Mouse (Mus musculus): ENCODE results near the gene Scamp4. TPM values are rescaled to one million over a fixed set of nuclear protein-coding genes. Genes with fewer than 3 reads are reported as not detected.

Scamp4 gene
- polyA plus RNA-seq, 1 experiment from 2014 or later: 52.0 TPM

DNA sequence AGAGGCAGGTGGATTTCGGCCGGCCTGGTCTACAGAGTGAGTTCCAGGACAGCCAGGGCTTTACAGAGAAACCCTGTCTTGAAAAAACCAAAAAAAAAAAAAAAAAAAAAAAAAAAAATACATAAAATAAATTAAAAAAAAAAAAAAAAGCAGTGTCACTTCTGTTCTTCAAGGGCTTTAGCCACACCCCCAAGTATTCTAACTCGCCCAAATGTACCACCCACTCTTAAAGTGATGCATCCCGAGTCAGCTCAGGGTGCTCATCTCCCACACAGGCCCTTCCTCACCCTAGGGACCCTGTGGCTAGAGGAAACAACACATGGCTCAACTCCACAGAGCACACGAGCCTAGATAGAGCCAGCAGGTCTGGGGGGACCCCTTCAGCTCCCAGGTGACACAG, 19.6 kb upstream of the Scamp4 start:
- H3K4me3 ChIP-seq (replicated peaks): no peak overlapping the region
- DNase-seq (no peak), ATAC-seq (ENCODE audit: low read depth) (no peak)
- 72% methylated on average over 5 of the region's 5 CpGs for WGBS (ENCODE audit: insufficient replicate concordance)
- no peak overlapping the region; the same call in 1 of the 2 replicates for H3K27ac ChIP-seq
- H3K36me3 ChIP-seq: peaks cover 47% of the 10 kb centered on the region
- H3K27me3 ChIP-seq: no peaks in the 10 kb centered on the region
- H3K9ac ChIP-seq: no peak overlapping the region
- no peaks in the 10 kb centered on the region for H3K9me3 ChIP-seq (replicated peaks)
- peaks cover 72% of the 10 kb centered on the region for H3K4me1 ChIP-seq (replicated peaks)
- H3K4me2 ChIP-seq: no peak overlapping the region

DNA sequence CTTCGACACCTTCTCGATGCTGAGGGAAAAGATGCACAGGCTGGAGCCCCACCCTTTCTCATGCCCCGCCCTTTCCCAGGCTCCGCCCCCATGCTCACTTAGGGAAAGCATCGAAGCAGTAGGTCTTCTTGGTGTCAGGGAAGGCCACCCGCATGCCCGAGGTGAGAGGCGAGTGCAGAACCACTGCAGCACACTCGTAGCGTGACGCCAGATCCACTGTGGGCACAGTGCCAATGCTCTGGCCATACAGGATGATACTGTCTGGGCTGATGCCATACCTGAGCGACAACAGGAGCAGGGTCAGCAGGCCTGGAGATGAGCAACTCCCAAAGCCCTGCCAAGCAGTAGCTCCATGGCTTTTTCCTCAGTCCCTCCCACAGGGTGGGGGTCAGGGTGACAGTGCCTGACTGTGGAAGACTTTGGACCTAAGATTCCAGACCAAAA, 18.6 kb upstream of the Scamp4 start:
- ATAC-seq (ENCODE audit: low read depth): no peak; the same call in 1 of the 2 replicates
- WGBS (ENCODE audit: insufficient replicate concordance): 57% methylated on average over 12 of the region's 12 CpGs
- no peaks in the 10 kb centered on the region for H3K27me3 ChIP-seq
- DNase-seq: no peak
- peak overlapping the region; percentile 50 for H3K27ac ChIP-seq
- no peak overlapping the region for H3K4me3 ChIP-seq (replicated peaks)
- no peak overlapping the region for H3K4me2 ChIP-seq
- peaks cover 47% of the 10 kb centered on the region for H3K36me3 ChIP-seq
- H3K9ac ChIP-seq: peak overlapping the region; percentile 22; the same call in 1 of the 2 replicates
- no peaks in the 10 kb centered on the region for H3K9me3 ChIP-seq (replicated peaks)
- peaks cover 72% of the 10 kb centered on the region for H3K4me1 ChIP-seq (replicated peaks)

DNA sequence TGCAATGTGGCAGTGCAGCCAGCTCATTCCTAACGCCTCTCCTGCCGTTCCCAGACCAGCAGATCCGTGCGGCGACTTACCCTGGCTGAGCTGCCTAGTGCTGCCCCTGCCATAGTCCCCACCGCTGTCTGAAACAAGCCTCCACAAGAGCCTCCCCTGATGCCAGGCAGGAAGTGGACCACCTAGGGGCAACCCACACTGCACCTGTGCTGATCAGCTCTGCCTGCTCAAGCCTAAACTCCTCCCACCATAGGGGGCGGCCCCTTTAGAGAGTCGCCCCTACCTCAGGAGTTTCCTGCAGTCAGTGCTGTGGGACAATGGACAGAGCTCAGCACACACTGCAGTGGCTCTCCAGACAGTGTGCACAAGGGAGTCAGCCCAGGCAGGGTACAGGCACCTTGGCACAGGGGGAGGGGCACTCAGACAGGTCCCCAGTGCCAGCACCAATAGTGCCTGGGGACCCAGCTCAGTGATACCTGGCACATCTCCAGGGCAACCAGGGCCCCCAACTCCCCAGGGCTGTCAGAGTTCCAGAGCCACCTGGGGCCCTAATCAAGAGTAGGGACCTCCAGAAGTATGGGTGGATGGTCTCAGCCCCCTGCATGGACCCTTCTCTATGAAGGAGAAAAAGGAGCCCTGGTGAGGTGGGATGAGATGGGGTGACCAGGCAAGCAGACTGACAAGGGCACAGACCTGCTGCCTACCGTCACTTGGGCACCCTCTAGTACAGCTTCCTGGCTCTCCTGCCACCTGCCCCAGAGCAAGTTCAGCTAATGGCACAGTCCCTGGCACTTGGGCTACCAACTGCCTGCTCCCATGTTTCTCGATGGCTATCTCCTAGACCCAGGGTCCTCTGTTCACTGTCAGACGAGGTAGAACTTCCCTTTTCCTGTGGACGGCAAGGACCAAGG, 17.8 kb upstream of the Scamp4 start:
- ATAC-seq (ENCODE audit: low read depth) (no peak; the same call in 1 of the 2 replicates), DNase-seq (no peak)
- Histone ChIP-seq H3K9ac (peak overlapping the region; percentile 26), H3K27me3 (no peaks in the 10 kb centered on the region), H3K4me3 (replicated peaks) (no peak overlapping the region), H3K36me3 (peaks cover 47% of the 10 kb centered on the region), H3K27ac (peak overlapping the region; percentile 50; the same call in 1 of the 2 replicates), H3K4me2 (no peak overlapping the region), H3K9me3 (replicated peaks) (no peaks in the 10 kb centered on the region), H3K4me1 (replicated peaks) (peaks cover 71% of the 10 kb centered on the region)
- WGBS (ENCODE audit: insufficient replicate concordance): 66% methylated on average over 12 of the region's 12 CpGs

DNA sequence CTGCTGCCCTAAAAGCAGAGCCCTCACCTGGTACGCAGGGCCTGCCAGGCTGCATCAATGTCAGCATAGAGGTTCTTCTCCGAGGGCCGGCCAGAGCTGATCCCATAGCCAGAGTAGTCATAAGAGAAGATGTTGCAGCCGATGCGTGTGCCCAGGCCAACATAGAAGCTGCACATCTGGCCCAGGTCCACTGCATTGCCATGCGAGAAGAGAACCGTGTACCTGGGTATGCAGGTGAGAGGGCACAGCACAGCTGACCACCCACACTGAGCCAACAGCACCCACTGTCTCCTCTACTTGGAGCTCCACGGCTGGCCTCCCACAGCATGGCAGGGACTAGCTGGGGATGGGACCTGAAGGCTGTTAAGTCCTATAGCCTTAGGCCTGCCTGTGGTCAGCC, 17.1 kb upstream of the Scamp4 start:
- H3K9me3 ChIP-seq (replicated peaks): no peaks in the 10 kb centered on the region
- H3K27ac ChIP-seq: peak overlapping the region; percentile 29; the same call in 1 of the 2 replicates
- peaks cover 68% of the 10 kb centered on the region for H3K4me1 ChIP-seq (replicated peaks)
- H3K4me3 ChIP-seq (replicated peaks): no peak overlapping the region
- 0 out of 2 replicates have a peak overlapping the region, but pooled peaks have one; percentile 4 for H3K9ac ChIP-seq
- H3K36me3 ChIP-seq: peaks cover 47% of the 10 kb centered on the region
- WGBS (ENCODE audit: insufficient replicate concordance): 87% methylated on average over 8 of the region's 8 CpGs
- ATAC-seq (ENCODE audit: low read depth) (no peak), DNase-seq (no peak)
- no peak overlapping the region for H3K4me2 ChIP-seq
- no peaks in the 10 kb centered on the region for H3K27me3 ChIP-seq

DNA sequence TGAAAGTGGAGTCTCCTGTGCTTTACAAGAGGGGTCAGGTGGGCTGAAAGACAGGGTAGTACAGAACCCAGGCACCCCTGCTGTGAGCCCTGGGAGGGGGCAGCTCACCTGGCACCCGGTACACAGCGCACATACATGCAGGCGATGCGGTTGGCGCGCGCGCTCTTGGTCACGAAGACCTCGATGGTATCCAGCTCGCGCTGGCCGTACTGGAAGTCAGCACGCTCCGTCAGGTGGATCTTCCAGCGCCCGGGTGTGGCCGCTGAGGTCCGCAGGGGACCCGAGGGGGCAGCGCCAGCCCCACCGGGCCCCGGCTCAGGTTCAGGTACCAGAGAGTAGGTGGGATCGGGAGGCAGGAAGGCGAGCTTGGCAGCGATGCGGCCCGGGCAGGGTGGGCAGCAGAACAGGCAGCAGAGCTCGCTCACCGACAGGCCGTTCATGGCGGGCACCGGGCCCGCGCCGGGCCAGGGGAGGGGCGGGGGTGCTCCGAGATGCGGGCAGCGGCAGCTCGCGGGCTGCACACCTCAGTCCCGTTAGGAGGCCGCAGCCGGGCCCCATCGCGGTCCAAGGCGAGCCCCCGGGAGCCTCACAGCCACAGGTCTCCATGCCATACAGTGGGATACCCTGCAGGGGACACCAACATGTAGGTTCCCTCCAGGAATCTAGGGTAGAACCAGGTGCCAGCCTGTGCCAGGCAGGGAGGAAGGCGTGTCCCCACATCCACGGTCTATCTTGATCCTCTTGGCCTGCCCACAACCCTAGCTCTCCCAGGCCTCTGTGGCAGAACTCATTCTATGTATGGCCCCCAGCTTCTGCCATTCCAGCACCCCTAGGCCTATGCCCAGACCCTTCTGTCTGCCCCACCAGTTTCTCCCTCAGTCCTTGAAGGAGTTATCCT, 16.0 kb upstream of the Scamp4 start:
- Histone ChIP-seq H3K36me3 (peaks cover 47% of the 10 kb centered on the region), H3K4me1 (replicated peaks) (peaks cover 77% of the 10 kb centered on the region), H3K9me3 (replicated peaks) (no peaks in the 10 kb centered on the region), H3K9ac (no peak overlapping the region), H3K4me3 (replicated peaks) (no peak overlapping the region; the same call in 1 of the 2 replicates), H3K27ac (peak overlapping the region; percentile 29), H3K27me3 (no peaks in the 10 kb centered on the region), H3K4me2 (peak overlapping the region; percentile 21; the same call in 1 of the 2 replicates)
- WGBS (ENCODE audit: insufficient replicate concordance): 92% methylated on average over 45 of the region's 51 CpGs
- DNase-seq (no peak), ATAC-seq (ENCODE audit: low read depth) (no peak)

DNA sequence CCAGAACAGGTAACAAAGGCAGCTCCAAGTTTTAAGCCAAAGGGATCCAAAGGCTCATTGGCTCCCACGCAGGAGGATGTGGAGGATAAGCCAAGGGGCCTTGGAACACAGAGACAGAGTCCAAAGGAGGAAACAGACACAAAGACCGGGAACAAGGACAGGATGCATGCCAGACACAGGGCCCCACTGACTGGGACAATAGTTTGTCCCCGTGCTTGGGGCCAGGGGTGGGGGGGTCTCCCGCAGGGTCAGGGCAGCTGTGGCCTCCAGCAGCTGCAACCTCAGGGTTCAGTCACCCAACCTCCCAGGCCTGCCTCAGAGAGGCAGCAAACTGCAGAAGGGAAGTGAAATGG, 15.4 kb upstream of the Scamp4 start:
- no peaks in the 10 kb centered on the region for H3K27me3 ChIP-seq
- ATAC-seq (ENCODE audit: low read depth): no peak
- H3K4me2 ChIP-seq: peak overlapping the region; percentile 21; the same call in 1 of the 2 replicates
- H3K4me1 ChIP-seq (replicated peaks): peaks cover 77% of the 10 kb centered on the region
- WGBS (ENCODE audit: insufficient replicate concordance): 66% methylated on average over 4 of the region's 4 CpGs
- peaks cover 43% of the 10 kb centered on the region for H3K36me3 ChIP-seq
- no peak overlapping the region; the same call in 1 of the 2 replicates for H3K4me3 ChIP-seq (replicated peaks)
- peak overlapping the region; percentile 29; the same call in 1 of the 2 replicates for H3K27ac ChIP-seq
- no peak for DNase-seq
- H3K9me3 ChIP-seq (replicated peaks): no peaks in the 10 kb centered on the region
- H3K9ac ChIP-seq: no peak overlapping the region

DNA sequence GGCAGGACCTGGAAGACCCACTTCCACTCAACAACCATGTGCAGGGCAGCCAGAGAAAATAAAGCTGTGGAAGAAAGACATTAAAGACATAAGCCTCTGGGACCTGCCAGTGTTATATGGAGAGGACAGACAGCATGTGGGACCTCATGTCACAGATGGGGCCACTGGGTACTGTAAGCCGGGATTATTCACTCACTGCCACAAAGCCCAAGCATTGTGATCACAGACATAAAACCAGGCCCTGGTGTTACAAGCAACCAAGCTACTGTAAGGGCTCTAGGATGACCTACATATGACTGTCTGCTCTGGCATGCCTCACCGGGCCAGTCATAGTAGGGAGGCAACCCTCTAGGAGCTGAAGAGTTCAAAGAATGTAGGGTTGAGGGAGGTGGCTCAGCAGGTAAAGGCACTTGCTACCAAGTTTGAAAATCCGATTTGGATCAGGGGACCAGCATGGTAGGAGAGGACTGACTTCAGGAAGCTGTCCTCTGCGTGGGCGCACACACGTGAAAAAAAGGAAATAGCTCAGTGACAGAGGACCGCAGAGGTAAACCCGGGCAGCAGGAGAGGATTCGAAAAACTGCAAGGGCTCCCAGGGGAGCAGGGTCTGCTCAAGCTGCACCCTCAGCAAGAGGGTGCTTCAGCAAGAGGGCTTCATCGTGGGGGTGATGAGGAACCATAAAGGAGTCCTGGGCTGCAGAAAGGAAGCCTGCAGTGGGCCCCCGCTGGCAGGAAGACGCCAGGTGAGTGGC, 13.4 kb upstream of the Scamp4 start:
- Histone ChIP-seq H3K4me3 (replicated peaks) (peak overlapping the region; percentile 99), H3K27me3 (no peaks in the 10 kb centered on the region), H3K27ac (peak overlapping the region; percentile 78), H3K9ac (peak overlapping the region; percentile 99), H3K4me1 (replicated peaks) (peaks cover 65% of the 10 kb centered on the region), H3K9me3 (replicated peaks) (no peaks in the 10 kb centered on the region), H3K36me3 (peaks cover 25% of the 10 kb centered on the region), H3K4me2 (peak overlapping the region; percentile 99)
- ATAC-seq (ENCODE audit: low read depth) (no peak), DNase-seq (no peak)
- WGBS (ENCODE audit: insufficient replicate concordance): 10% methylated on average over 12 of the region's 12 CpGs

DNA sequence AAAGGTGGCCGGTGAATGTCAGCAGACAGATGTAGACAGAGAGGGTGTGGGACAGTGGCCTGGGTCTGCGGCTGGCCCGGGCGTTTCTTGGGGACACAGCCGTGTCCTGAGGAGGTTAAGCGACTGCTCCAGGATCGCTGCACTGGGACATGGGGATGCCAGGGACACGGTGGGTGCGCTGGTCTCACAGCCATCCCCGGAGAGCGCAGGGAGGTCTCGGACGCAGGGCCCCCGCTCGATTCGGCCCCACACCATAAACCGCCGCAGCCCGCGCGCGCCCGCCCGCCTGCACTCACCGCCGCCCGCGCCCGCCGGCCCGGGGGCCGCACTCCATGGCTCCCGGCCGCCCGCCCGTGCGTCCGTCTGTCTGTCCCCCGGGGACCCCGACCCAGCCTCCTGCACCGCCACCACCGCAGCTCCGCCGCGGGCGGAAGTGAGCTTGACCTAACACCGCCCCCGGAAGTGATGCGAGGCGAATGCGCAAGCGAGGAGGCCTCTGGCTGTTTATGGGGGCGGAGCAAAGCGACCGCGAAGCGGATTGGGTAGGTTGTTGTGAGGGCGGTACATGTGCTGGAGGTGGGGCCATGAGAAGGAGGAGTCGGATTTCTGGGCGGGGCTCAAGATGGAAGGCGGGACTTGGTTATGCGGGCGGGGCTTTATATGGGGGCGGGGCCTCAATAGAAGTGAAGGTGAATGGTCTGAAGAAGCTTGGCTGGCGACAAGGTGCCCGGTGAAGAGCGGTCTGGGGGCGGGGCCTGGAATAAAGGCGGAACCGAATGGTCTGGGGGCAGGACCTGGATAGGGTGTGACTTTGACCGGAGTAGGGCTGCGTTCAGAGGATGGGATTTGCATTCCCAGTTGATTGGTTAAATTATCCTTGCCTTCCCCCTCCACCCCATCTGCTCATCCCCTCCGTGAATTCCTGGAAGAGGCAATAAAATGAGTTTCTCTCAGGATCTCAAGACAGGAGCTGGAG, 12.5 kb upstream of the Scamp4 start, which contains the start of gene Abhd17a:
TSS of gene Abhd17a (minus strand) at position 463 of the 976 bp plus-strand sequence.
- Histone ChIP-seq H3K4me3 (replicated peaks) (peak within 1 kb of the TSS; percentile 99), H3K9ac (peak within 1 kb of the TSS; percentile 99), H3K9me3 (replicated peaks) (no peaks in the 10 kb centered on the region), H3K27ac (peak within 1 kb of the TSS; percentile 78), H3K4me1 (replicated peaks) (peaks cover 56% of the 10 kb centered on the region), H3K27me3 (no peaks in the 10 kb centered on the region), H3K36me3 (peaks cover 18% of the 10 kb centered on the region), H3K4me2 (peak within 1 kb of the TSS; percentile 99)
- DNase-seq (peak; percentile 94), ATAC-seq (ENCODE audit: low read depth) (peak; percentile 95)
- WGBS (ENCODE audit: insufficient replicate concordance): under 1% methylated on average over 73 of the region's 73 CpGs

DNA sequence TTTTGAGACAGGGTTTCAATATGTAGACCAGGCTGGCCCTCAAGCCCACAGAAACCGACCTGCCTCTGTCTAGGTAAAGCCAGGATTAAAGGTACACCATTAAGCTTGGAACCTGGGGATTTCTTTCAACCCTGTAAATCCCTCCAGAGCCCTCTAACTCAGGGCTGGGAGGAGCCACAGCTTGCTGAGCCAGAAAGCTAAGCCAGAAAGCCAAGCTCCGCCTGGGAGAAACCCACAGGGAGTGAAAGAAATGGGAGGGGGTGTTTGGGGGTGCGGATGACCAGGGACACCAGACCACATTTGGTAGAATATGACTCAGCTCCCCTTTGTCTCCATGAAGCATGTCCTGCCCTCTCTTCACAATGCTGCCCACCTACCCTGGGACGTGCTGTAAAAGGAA, 6.4 kb upstream of the Scamp4 start:
- no peaks in the 10 kb centered on the region for H3K27me3 ChIP-seq
- peak overlapping the region; percentile 39; the same call in 1 of the 2 replicates for H3K9ac ChIP-seq
- no peak overlapping the region for H3K4me2 ChIP-seq
- DNase-seq (no peak), ATAC-seq (ENCODE audit: low read depth) (no peak)
- WGBS (ENCODE audit: insufficient replicate concordance): 51% methylated on average over 4 of the region's 4 CpGs
- no peak overlapping the region for H3K4me3 ChIP-seq (replicated peaks)
- peak overlapping the region; percentile 7; the same call in 1 of the 2 replicates for H3K27ac ChIP-seq
- H3K36me3 ChIP-seq: no peaks in the 10 kb centered on the region
- H3K4me1 ChIP-seq (replicated peaks): peaks cover 51% of the 10 kb centered on the region
- no peaks in the 10 kb centered on the region for H3K9me3 ChIP-seq (replicated peaks)
